Mouse (Mus musculus): ENCODE data around the gene 2310022A10Rik. TPM values are rescaled to one million over a fixed set of nuclear protein-coding genes. Genes with fewer than 3 reads are reported as not detected.

The 2310022A10Rik gene
- total and polyA plus RNA-seq, 3 experiments, result 7.2 to 30.7 (median 7.8) TPM

DNA sequence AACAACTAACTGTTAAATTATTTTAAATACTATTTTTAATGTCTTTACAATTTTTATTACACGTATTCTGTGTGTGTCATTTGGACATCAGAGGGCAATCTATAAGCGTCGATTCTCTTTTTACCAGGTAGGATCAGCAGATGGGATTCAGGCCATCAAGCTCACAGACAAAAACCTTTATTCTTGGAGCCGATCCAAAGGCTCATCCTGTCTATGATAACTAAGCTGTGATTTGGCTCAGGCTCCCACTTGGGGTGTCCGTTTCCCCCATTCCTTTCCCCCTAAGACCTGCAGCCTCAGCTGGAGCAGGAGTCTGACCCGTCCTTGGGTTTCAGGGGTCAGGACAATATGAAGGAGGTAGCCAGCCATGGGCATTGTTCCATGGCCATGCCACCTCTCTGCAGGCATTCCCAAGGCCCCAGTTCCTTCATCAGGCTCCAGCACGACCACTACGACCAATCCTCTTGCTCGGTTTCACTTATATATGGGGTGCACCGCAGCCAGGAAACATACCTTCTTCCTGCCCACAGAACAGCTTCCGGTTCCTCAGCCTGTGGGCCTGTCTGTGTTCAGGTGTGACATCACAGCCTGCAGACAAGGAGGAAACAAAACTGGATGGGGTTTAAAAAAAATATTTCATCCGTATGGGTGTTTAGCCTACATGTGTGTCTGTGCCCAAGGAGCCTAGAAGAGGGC is 8.2 kb upstream of the 2310022A10Rik start:
- H3K9ac ChIP-seq (ENCODE audit: insufficient read depth, low read depth), result no peak overlapping the region
- dilution Hi-C loops (cut with MboI; ENCODE audit: extremely low pct_ligation_motif_present, extremely low pct_unique_long_range_greater_than_20kb, low sequenced_read_pairs) (no loop called here), in situ Hi-C loops (cut with MboI; ENCODE audit: low pct_ligation_motif_present, low pct_unique_long_range_greater_than_20kb, low sequenced_read_pairs) (no loop called here)
- TF ChIP-seq JUND (conservative IDR thresholded peaks at IDR 0.05; ENCODE audit: low read depth, low read length) (no peak), SIN3A (IDR thresholded peaks at IDR 0.05; ENCODE audit: low read length) (no peak), POLR2A (IDR thresholded peaks at IDR 0.05; ENCODE audit: low read depth, low read length) (peak; percentile 35; the same call in 1 of the 2 replicates), TBP (conservative IDR thresholded peaks at IDR 0.05; ENCODE audit: low read depth, low read length) (peak; percentile 61; the same call in 1 of the 2 replicates), MAFK (IDR thresholded peaks at IDR 0.05; ENCODE audit: insufficient replicate concordance, low read length) (no peak), ZNF384 (IDR thresholded peaks at IDR 0.05; ENCODE audit: low read depth, low read length) (peak; percentile 52), MEF2A (IDR thresholded peaks at IDR 0.05; ENCODE audit: borderline replicate concordance, low read depth, low read length) (no peak), PAX5 (IDR thresholded peaks at IDR 0.05; ENCODE audit: low read length) (no peak), HCFC1 (IDR thresholded peaks at IDR 0.05; ENCODE audit: low read depth, low read length) (peak; percentile 35), MAZ (IDR thresholded peaks at IDR 0.05; ENCODE audit: low read depth, low read length) (no peak), ELF1 (IDR thresholded peaks at IDR 0.05; ENCODE audit: low read depth, low read length) (peak; percentile 73)
- peak overlapping the region; percentile 47 for H3K4me2 ChIP-seq (ENCODE audit: insufficient read depth, low read depth, poor library complexity, severe bottlenecking)
- no peaks in the 10 kb centered on the region for H3K27me3 ChIP-seq (replicated peaks)
- H3K4me3 ChIP-seq (replicated peaks in 1 of 3; ENCODE audit: low read depth in 2 of 3, low read length in 2 of 3, poor library complexity in 1 of 3), result peak overlapping the region in 2 of 3 experiments; percentile 16 to 39
- peaks cover 0 to 10% of the 10 kb centered on the region in 2 experiments; a peak in 2 of 4 replicates for H3K4me1 ChIP-seq (ENCODE audit: control insufficient read depth in 1 of 2, insufficient read depth in 2 of 2)
- no peaks in the 10 kb centered on the region for H3K79me2 ChIP-seq (replicated peaks; ENCODE audit: control insufficient read depth, extremely low read depth, insufficient read depth, poor library complexity, severe bottlenecking)
- H3K9me3 ChIP-seq (replicated peaks; ENCODE audit: low read length), result no peaks in the 10 kb centered on the region
- peak; percentile 45 for DNase-seq (ENCODE audit: extremely low read depth)
- H3K36me3 ChIP-seq (replicated peaks in 1 of 2; ENCODE audit: control insufficient read depth in 1 of 2, insufficient read depth in 1 of 2, low read length in 1 of 2), result peaks cover 0 to 15% of the 10 kb centered on the region in 2 experiments
- H3K27ac ChIP-seq (ENCODE audit: insufficient read depth, low read depth), result no peak overlapping the region

DNA sequence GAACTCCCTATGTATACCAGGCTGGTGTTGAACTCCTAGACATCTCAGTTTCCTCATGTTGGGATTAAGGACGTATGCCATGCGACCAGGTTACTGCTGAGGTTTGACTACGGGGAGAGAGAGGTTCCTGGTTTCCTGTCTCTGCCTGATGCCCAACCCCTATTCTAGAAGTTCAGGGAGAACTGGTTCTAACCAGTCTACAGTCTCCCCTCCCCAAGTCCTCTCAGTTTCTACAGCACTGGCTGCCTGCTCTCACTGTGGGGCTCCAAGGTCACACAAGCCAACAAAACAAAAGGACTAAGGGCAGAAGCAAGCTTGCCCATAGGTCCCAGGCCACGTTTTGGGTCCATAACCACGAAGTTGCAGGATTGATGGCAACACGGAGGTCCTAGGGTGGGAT is 3.4 kb upstream of the 2310022A10Rik start:
- Histone ChIP-seq H3K4me1 (ENCODE audit: control insufficient read depth in 1 of 2, insufficient read depth in 2 of 2) (peaks cover 2 to 26% of the 10 kb centered on the region in 2 experiments; a peak in 3 of 4 replicates), H3K27me3 (replicated peaks) (no peaks in the 10 kb centered on the region), H3K9me3 (replicated peaks; ENCODE audit: low read length) (no peaks in the 10 kb centered on the region), H3K36me3 (replicated peaks in 1 of 2; ENCODE audit: control insufficient read depth in 1 of 2, insufficient read depth in 1 of 2, low read length in 1 of 2) (peaks cover 0 to 3% of the 10 kb centered on the region in 2 experiments), H3K27ac (ENCODE audit: insufficient read depth, low read depth) (no peak overlapping the region), H3K9ac (ENCODE audit: insufficient read depth, low read depth) (no peak overlapping the region), H3K4me2 (ENCODE audit: insufficient read depth, low read depth, poor library complexity, severe bottlenecking) (no peak overlapping the region), H3K79me2 (replicated peaks; ENCODE audit: control insufficient read depth, extremely low read depth, insufficient read depth, poor library complexity, severe bottlenecking) (peaks cover 7% of the 10 kb centered on the region), H3K4me3 (replicated peaks in 1 of 3; ENCODE audit: low read depth in 2 of 3, low read length in 2 of 3, poor library complexity in 1 of 3) (no peak overlapping the region)
- DNase-seq (ENCODE audit: extremely low read depth), result no peak
- in situ Hi-C loops (cut with MboI; ENCODE audit: low pct_ligation_motif_present, low pct_unique_long_range_greater_than_20kb, low sequenced_read_pairs), result no loop called here
- no peak for TF ChIP-seq UBTF (IDR thresholded peaks at IDR 0.05; ENCODE audit: low read depth, low read length)
- no peak for TF ChIP-seq POLR2AphosphoS2 (IDR thresholded peaks at IDR 0.05; ENCODE audit: low read depth, low read length)
- no peak for TF ChIP-seq ZC3H11A (IDR thresholded peaks at IDR 0.05; ENCODE audit: low read depth, low read length)
- no peak for TF ChIP-seq SIN3A (IDR thresholded peaks at IDR 0.05; ENCODE audit: low read length)
- TF ChIP-seq MYC (IDR thresholded peaks at IDR 0.05; ENCODE audit: low read depth, low read length), result no peak
- TF ChIP-seq RCOR1 (conservative IDR thresholded peaks at IDR 0.05; ENCODE audit: low read depth, low read length), result no peak
- TF ChIP-seq CTCF (conservative IDR thresholded peaks at IDR 0.05 in 1 of 2, IDR thresholded peaks at IDR 0.05 in 1 of 2; ENCODE audit: low read depth in 2 of 2, low read length in 2 of 2), result no peak
- no peak for TF ChIP-seq EP300 (IDR thresholded peaks at IDR 0.05; ENCODE audit: low read length)
- no peak for TF ChIP-seq ZMIZ1 (IDR thresholded peaks at IDR 0.05; ENCODE audit: low read depth, low read length)
- no peak for TF ChIP-seq USF2 (conservative IDR thresholded peaks at IDR 0.05; ENCODE audit: low read depth, low read length)
- TF ChIP-seq TCF12 (IDR thresholded peaks at IDR 0.05; ENCODE audit: low read depth, low read length), result no peak
- no peak for TF ChIP-seq POLR2A (IDR thresholded peaks at IDR 0.05; ENCODE audit: low read depth, low read length)
- no peak for TF ChIP-seq JUND (conservative IDR thresholded peaks at IDR 0.05; ENCODE audit: low read depth, low read length)
- TF ChIP-seq ELF1 (IDR thresholded peaks at IDR 0.05; ENCODE audit: low read depth, low read length), result no peak
- no peak for TF ChIP-seq MEF2A (IDR thresholded peaks at IDR 0.05; ENCODE audit: borderline replicate concordance, low read depth, low read length)
- no peak for TF ChIP-seq JUN (IDR thresholded peaks at IDR 0.05; ENCODE audit: insufficient read depth, low read depth, low read length)
- dilution Hi-C loops (cut with MboI; ENCODE audit: extremely low pct_ligation_motif_present, extremely low pct_unique_long_range_greater_than_20kb, low sequenced_read_pairs), result no loop called here

Data from CH12.LX (cell line).